Mouse (Mus musculus): ENCODE measurements around the gene Chic1. TPM values are rescaled to one million over a fixed set of nuclear protein-coding genes. Genes with fewer than 3 reads are reported as not detected.
A peak's percentile ranks its signal among the peaks of the same experiment; 100 is the strongest.

Gene Chic1
- total and polyA plus RNA-seq, 3 experiments: 0.15 to 7.9 (median 4.2) TPM

- DNase-seq: no peak
Observed at GRCm38 (mm10) chrX:103432293-103432692, 76.0 kb downstream of the Chic1 start.

DNA sequence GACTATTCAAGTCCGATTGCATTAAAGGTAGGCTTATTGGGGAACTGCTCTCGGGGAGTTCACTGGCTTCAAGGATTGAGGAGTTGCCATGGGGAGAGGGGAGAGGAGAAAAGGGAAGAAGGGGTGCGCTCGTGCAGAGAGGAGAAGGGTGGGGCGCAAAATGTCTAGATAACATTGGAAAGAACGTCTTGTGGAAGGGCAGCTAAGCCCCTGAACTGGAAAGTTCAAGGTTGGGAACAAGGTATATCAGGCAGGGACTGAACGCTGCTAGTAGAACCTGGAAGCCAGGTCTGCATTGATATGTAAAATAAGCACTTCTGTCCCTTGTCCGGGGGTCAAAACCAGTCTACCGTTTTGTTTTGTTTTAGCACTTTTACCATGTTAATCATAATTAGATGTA lies 81.7 kb downstream of the Chic1 start:
- DNase-seq: no peak

DNA sequence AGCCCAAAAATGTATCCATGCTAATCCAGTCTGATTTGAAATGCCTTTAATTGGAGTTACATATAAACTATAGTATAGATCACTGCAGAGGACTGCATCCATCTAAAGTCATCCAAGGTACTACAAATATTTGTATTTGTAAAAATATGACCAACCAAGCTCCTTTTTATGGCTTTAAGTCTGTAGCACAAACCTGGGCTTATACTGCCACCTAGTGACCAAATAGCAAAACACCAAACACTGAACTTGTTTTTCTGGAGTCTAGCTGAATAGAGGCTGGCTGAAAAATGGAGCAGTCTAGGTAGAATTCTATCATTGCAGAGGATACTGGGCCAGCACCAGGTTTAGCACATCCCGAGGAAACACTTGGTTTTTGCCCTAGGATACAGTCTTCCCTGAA lies 84.5 kb downstream of the Chic1 start:
- peak; percentile 24 for DNase-seq

GRCm38 (mm10) chrX:103443755-103444154 lies 87.5 kb downstream of the Chic1 start:
- peak; percentile 36 for DNase-seq

Other genes starting within 250 kb of the Chic1 start
- gene Nap1l2, start 169.8 kb upstream of the Chic1 start, total RNA-seq (2021): 1 to 10 TPM in 1 of 2 experiments, under 1 TPM in 1; 0.81 to 1.4 TPM
- 0.12 and 0.17 TPM in 2 replicates for gene Nap1l2, start 169.8 kb upstream of the Chic1 start, polyA plus RNA-seq (2012; rRNA removed)
- gene Cdx4, start 35.1 kb upstream of the Chic1 start, total RNA-seq (2021): not detected
- 0.04 TPM in 1 of 2 replicates, not detected in the other for gene Cdx4, start 35.1 kb upstream of the Chic1 start, polyA plus RNA-seq (2012; rRNA removed)
- not detected for gene Tsx, start 58.0 kb downstream of the Chic1 start, total RNA-seq (2021)
- gene Tsx, start 58.0 kb downstream of the Chic1 start, polyA plus RNA-seq (2012; rRNA removed): not detected in 2 replicates
- not detected for gene Gm26992, start 65.5 kb downstream of the Chic1 start, total RNA-seq (2021)
- not detected in 2 replicates for gene Gm26992, start 65.5 kb downstream of the Chic1 start, polyA plus RNA-seq (2012; rRNA removed)